Mouse (Mus musculus): ENCODE data around the gene A430078G23Rik.

GRCm38 (mm10) chr8:3415661-3416060 is 62.4 kb downstream of the A430078G23Rik start:
- TF ChIP-seq CTCF (IDR thresholded peaks at IDR 0.05; ENCODE audit: low read depth, low read length) (no peak), POLR2AphosphoS5 (IDR thresholded peaks at IDR 0.05; ENCODE audit: insufficient replicate concordance, low read depth, low read length) (no peak), TAL1 (conservative IDR thresholded peaks at IDR 0.05; ENCODE audit: low read depth, low read length) (no peak), GATA1 (IDR thresholded peaks at IDR 0.05; ENCODE audit: borderline replicate concordance, low read length) (no peak), GATA2 (IDR thresholded peaks at IDR 0.05; ENCODE audit: borderline replicate concordance, low read depth, low read length) (no peak)

Measured in G1E (cell line).